Mouse (Mus musculus) MEL (cell line): ENCODE measurements around the gene Tnnc2. TPM values are rescaled to one million over a fixed set of nuclear protein-coding genes. Genes with fewer than 3 reads are reported as not detected.
A peak's percentile ranks its signal among the peaks of the same experiment; 100 is the strongest.

ENCODE experiments used
- DNase-seq: peaks from one replicate; pipeline ENCODE4 v3.0.0; 2011; ENCODE audit warnings: low read depth, low spot score
- H3K27ac ChIP-seq: 2 replicates; pipeline ENCODE4 v1.5.1; 2012; ENCODE audit warnings: low read depth, mild to moderate bottlenecking, control low read depth, low read length, moderate library complexity; ENCODE audit not compliant: control insufficient read depth
- H3K27me3 ChIP-seq, 2 experiments: fragments of 150-350 bp in 1 of 2; sonication (generic) in 1 of 2; 2 replicates each; pipeline ENCODE4 v1.6.1; 2012; ENCODE audit warnings: low read length in 2 of 2, mild to moderate bottlenecking in 2 of 2, improper control_type of control experiment in 1 of 2, moderate library complexity in 1 of 2; ENCODE audit not compliant: insufficient read depth in 2 of 2, control insufficient read depth in 1 of 2
- H3K36me3 ChIP-seq, 2 experiments: 2 replicates each; pipeline ENCODE4 v1.6.1; 2012 to 2014; ENCODE audit warnings: low read length in 2 of 2, improper control_type of control experiment in 1 of 2, inconsistent platforms in 1 of 2, mild to moderate bottlenecking in 1 of 2; ENCODE audit not compliant: insufficient read depth in 2 of 2, control insufficient read depth in 1 of 2
- H3K4me1 ChIP-seq, 2 experiments: fragments of 150-350 bp in 1 of 2; sonication (generic) in 1 of 2; 2 replicates each; pipeline ENCODE4 v1.6.1; 2012; ENCODE audit warnings: low read length in 2 of 2, improper control_type of control experiment in 1 of 2, mild to moderate bottlenecking in 1 of 2; ENCODE audit not compliant: insufficient read depth in 2 of 2, control insufficient read depth in 1 of 2
- H3K4me3 ChIP-seq, 2 experiments: fragments of 150-350 bp in 1 of 2; sonication (generic) in 1 of 2; 2 replicates each; pipeline ENCODE4 v1.5.1; 2012; ENCODE audit warnings: low read depth in 2 of 2, low read length in 2 of 2, mild to moderate bottlenecking in 2 of 2, moderate library complexity in 2 of 2, control low read depth in 1 of 2, improper control_type of control experiment in 1 of 2; ENCODE audit not compliant: control insufficient read depth in 1 of 2, insufficient read depth in 1 of 2
- H3K79me2 ChIP-seq: 2 replicates; pipeline ENCODE4 v1.6.1; 2012; ENCODE audit warnings: mild to moderate bottlenecking, low read length, moderate library complexity; ENCODE audit not compliant: control insufficient read depth, poor library complexity, insufficient read depth
- H3K9ac ChIP-seq: 2 replicates; pipeline ENCODE4 v1.6.1; 2012; ENCODE audit warnings: low read depth, mild to moderate bottlenecking, control low read depth, low read length, moderate library complexity; ENCODE audit not compliant: control insufficient read depth, poor library complexity, severe bottlenecking
- H3K9me3 ChIP-seq: fragments of 150-350 bp; sonication (generic); replicated peaks from 2 replicates; pipeline ENCODE4 v1.6.1; 2012; ENCODE audit warnings: mild to moderate bottlenecking, low read length, improper control_type of control experiment, moderate library complexity; ENCODE audit not compliant: insufficient read depth
- BHLHE40 ChIP-seq: IDR thresholded peaks from 2 replicates; pipeline ENCODE4 v1.6.1; 2012; ENCODE audit warnings: low read depth, mild to moderate bottlenecking, inconsistent platforms, low read length, improper control_type of control experiment, borderline replicate concordance
- CHD2 ChIP-seq: IDR thresholded peaks from 2 replicates; pipeline ENCODE4 v1.6.1; 2011; ENCODE audit warnings: low read length, improper control_type of control experiment
- CTCF ChIP-seq, 3 experiments: IDR thresholded peaks in 2 of 3; conservative IDR thresholded peaks in 1 of 3; 2 replicates each; pipeline ENCODE4 v1.5.1; 2011 to 2012; ENCODE audit warnings: low read length in 3 of 3, low read depth in 2 of 3, mild to moderate bottlenecking in 2 of 3, improper control_type of control experiment in 1 of 3, inconsistent platforms in 1 of 3, mixed read lengths in 1 of 3, moderate library complexity in 1 of 3; ENCODE audit not compliant: control insufficient read depth in 1 of 3, insufficient read depth in 1 of 3, poor library complexity in 1 of 3, severe bottlenecking in 1 of 3
- ELF1 ChIP-seq: IDR thresholded peaks from 2 replicates; pipeline ENCODE4 v1.6.1; 2014; ENCODE audit warnings: low read depth, mild to moderate bottlenecking, inconsistent platforms, low read length, improper control_type of control experiment, moderate library complexity
- EP300 ChIP-seq, 2 experiments: IDR thresholded peaks; 2 replicates each; pipeline ENCODE4 v1.6.1; 2011; ENCODE audit warnings: improper control_type of control experiment in 2 of 2, low read length in 2 of 2, low read depth in 1 of 2, mild to moderate bottlenecking in 1 of 2
- GABPA ChIP-seq: IDR thresholded peaks from 2 replicates; pipeline ENCODE4 v1.6.1; 2012; ENCODE audit warnings: low read depth, mild to moderate bottlenecking, inconsistent platforms, low read length, improper control_type of control experiment, moderate library complexity
- GATA1 ChIP-seq: IDR thresholded peaks from 2 replicates; pipeline ENCODE4 v1.6.1; 2011; ENCODE audit warnings: low read depth, low read length, improper control_type of control experiment
- HCFC1 ChIP-seq: IDR thresholded peaks from 2 replicates; pipeline ENCODE4 v1.6.1; 2012; ENCODE audit warnings: low read depth, mild to moderate bottlenecking, inconsistent platforms, low read length, improper control_type of control experiment, moderate library complexity
- MAFK ChIP-seq: IDR thresholded peaks from 2 replicates; pipeline ENCODE4 v1.6.1; 2011; ENCODE audit warnings: low read depth, mild to moderate bottlenecking, low read length, improper control_type of control experiment, borderline replicate concordance
- MAX ChIP-seq: IDR thresholded peaks from 2 replicates; pipeline ENCODE4 v1.6.1; 2011; ENCODE audit warnings: low read length, improper control_type of control experiment
- MEF2A ChIP-seq: IDR thresholded peaks from 2 replicates; pipeline ENCODE4 v1.6.1; 2014; ENCODE audit warnings: low read depth, mild to moderate bottlenecking, inconsistent platforms, low read length, improper control_type of control experiment; ENCODE audit not compliant: poor library complexity, insufficient replicate concordance, severe bottlenecking; ENCODE audit errors: extremely low read depth
- MXI1 ChIP-seq: IDR thresholded peaks from 2 replicates; pipeline ENCODE4 v1.6.1; 2011; ENCODE audit warnings: mild to moderate bottlenecking, low read depth, low read length, improper control_type of control experiment
- MYC ChIP-seq: IDR thresholded peaks from 2 replicates; pipeline ENCODE4 v1.6.1; 2011; ENCODE audit warnings: low read depth, mild to moderate bottlenecking, low read length, improper control_type of control experiment, moderate library complexity
- NELFE ChIP-seq: IDR thresholded peaks from 2 replicates; pipeline ENCODE4 v1.6.1; 2011; ENCODE audit warnings: low read depth, low read length, improper control_type of control experiment
- NRF1 ChIP-seq: IDR thresholded peaks from 2 replicates; pipeline ENCODE4 v1.6.1; 2014; ENCODE audit warnings: low read depth, mild to moderate bottlenecking, inconsistent platforms, low read length, improper control_type of control experiment, moderate library complexity; ENCODE audit not compliant: poor library complexity, insufficient read depth, severe bottlenecking
- POLR2A ChIP-seq, 2 experiments: IDR thresholded peaks; 2 replicates each; pipeline ENCODE4 v1.6.1; 2011 to 2012; ENCODE audit warnings: low read length in 2 of 2, mild to moderate bottlenecking in 2 of 2, control low read depth in 1 of 2, improper control_type of control experiment in 1 of 2, low read depth in 1 of 2, moderate library complexity in 1 of 2; ENCODE audit not compliant: control insufficient read depth in 1 of 2, insufficient read depth in 1 of 2, poor library complexity in 1 of 2
- POLR2AphosphoS2 ChIP-seq: IDR thresholded peaks from 2 replicates; pipeline ENCODE4 v1.6.1; 2011; ENCODE audit warnings: low read length, improper control_type of control experiment
- POLR2AphosphoS5 ChIP-seq: IDR thresholded peaks from 2 replicates; pipeline ENCODE4 v1.6.1; 2012; ENCODE audit warnings: low read depth, borderline replicate concordance, mild to moderate bottlenecking, inconsistent platforms, low read length, moderate library complexity, mixed read lengths
- RCOR1 ChIP-seq: IDR thresholded peaks from 2 replicates; pipeline ENCODE4 v1.6.1; 2012; ENCODE audit warnings: low read depth, mild to moderate bottlenecking, inconsistent platforms, low read length, improper control_type of control experiment
- SIN3A ChIP-seq: IDR thresholded peaks from 2 replicates; pipeline ENCODE4 v1.6.1; 2012; ENCODE audit warnings: low read length, improper control_type of control experiment, inconsistent platforms
- TAL1 ChIP-seq: IDR thresholded peaks from 2 replicates; pipeline ENCODE4 v1.6.1; 2012; ENCODE audit warnings: mild to moderate bottlenecking, inconsistent platforms, low read length, moderate library complexity, mixed read lengths
- TBP ChIP-seq: IDR thresholded peaks from 2 replicates; pipeline ENCODE4 v1.8.0; 2011; ENCODE audit warnings: low read depth, low read length, improper control_type of control experiment
- TCF12 ChIP-seq: IDR thresholded peaks from 2 replicates; pipeline ENCODE4 v1.6.1; 2014; ENCODE audit warnings: low read depth, mild to moderate bottlenecking, inconsistent platforms, low read length, improper control_type of control experiment, moderate library complexity
- UBTF ChIP-seq: IDR thresholded peaks from 2 replicates; pipeline ENCODE4 v1.6.1; 2012; ENCODE audit warnings: low read depth, mild to moderate bottlenecking, inconsistent platforms, low read length, improper control_type of control experiment, moderate library complexity, borderline replicate concordance; ENCODE audit not compliant: insufficient read depth
- USF1 ChIP-seq: IDR thresholded peaks from 2 replicates; pipeline ENCODE4 v1.6.1; 2014; ENCODE audit warnings: low read depth, mild to moderate bottlenecking, inconsistent platforms, low read length, improper control_type of control experiment, moderate library complexity
- USF2 ChIP-seq, 2 experiments: IDR thresholded peaks; 2 replicates each; pipeline ENCODE4 v1.6.1; 2011 to 2012; ENCODE audit warnings: improper control_type of control experiment in 2 of 2, low read length in 2 of 2, borderline replicate concordance in 1 of 2, inconsistent platforms in 1 of 2, low read depth in 1 of 2, mild to moderate bottlenecking in 1 of 2; ENCODE audit not compliant: insufficient read depth in 1 of 2
- ZMIZ1 ChIP-seq: IDR thresholded peaks from 2 replicates; pipeline ENCODE4 v1.6.1; 2012; ENCODE audit warnings: low read depth, mild to moderate bottlenecking, inconsistent platforms, low read length, improper control_type of control experiment, moderate library complexity
- ZNF384 ChIP-seq: IDR thresholded peaks from 2 replicates; pipeline ENCODE4 v1.6.1; 2012; ENCODE audit warnings: low read depth, mild to moderate bottlenecking, inconsistent platforms, low read length, improper control_type of control experiment
- polyA plus RNA-seq, 2 experiments: library from polyadenylated mRNA; stranded (reverse) in 1 of 2; unstranded in 1 of 2; fragments of >175 nt in 1 of 2; fragments of >200 nt in 1 of 2; gene quantifications; 2 replicates each; pipeline versions ENCODE4 v1.2.1 to v1.2.4; 2012; ENCODE audit warnings: low replicate concordance in 2 of 2, low read depth in 1 of 2; ENCODE audit not compliant: insufficient read length in 2 of 2, insufficient read depth in 1 of 2, missing spikeins in 1 of 2
- total RNA-seq: library from RNA; depleted of rRNA; stranded (reverse); fragments of 300-350 nt; gene quantifications from 2 replicates; pipeline ENCODE4 v1.2.3, GENCODE M21; 2012

The Tnnc2 gene
- total and polyA plus RNA-seq, 3 experiments: not detected

- no peak for TF ChIP-seq USF2 (IDR thresholded peaks at IDR 0.05; ENCODE audit: borderline replicate concordance in 1 of 2, insufficient read depth in 1 of 2, low read depth in 1 of 2, low read length in 2 of 2)
- peak; percentile 81 for TF ChIP-seq TBP
- TF ChIP-seq CTCF (IDR thresholded peaks at IDR 0.05 in 2 of 3, conservative IDR thresholded peaks at IDR 0.05 in 1 of 3; ENCODE audit: control insufficient read depth in 1 of 3, insufficient read depth in 1 of 3, low read depth in 2 of 3, low read length in 3 of 3, poor library complexity in 1 of 3, severe bottlenecking in 1 of 3): no peak
These were observed 43.4 kb upstream of the Tnnc2 start (continued) for GRCm38 (mm10) chr2:164823181-164823585.

DNA sequence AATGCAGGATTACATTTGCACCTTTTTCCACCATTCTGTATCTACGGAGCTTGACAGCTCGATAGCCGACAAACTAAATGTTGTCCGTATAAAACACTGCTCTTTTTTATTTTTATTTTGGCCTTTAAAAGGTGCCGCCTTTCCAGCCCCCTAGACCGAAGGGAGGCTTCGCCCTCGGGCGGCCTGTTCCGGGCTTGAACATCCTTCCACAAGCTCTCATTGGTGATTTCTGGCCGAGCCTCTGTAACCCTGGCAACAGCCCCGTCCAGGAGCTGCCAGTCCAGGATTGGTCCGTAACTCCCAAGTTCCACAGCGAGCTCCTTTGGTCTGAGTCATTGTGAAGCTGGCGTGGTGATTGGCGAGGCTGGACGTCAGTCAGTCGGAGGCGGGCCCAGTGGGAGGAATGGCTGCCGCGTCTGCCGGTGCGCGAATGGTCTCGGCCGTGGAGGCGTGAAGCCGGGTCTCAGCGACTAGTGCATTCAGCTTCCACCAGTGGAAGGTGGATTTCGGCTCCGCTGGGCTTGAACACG lies 42.9 kb upstream of the Tnnc2 start, which contains the start of gene Zswim1:
Zswim1 (plus strand) TSS at position 51 of the 530 bp plus-strand sequence.
- Histone ChIP-seq H3K9ac (peak within 1 kb of the TSS; percentile 73), H3K27me3 (no peaks in the 10 kb centered on the region), H3K79me2 (peaks cover 4% of the 10 kb centered on the region), H3K36me3 (peaks cover 0 to 20% of the 10 kb centered on the region in 2 experiments; a peak in 2 of 4 replicates), H3K4me3 (peak within 1 kb of the TSS; percentile 77 to 80), H3K27ac (peak within 1 kb of the TSS; percentile 59), H3K4me1 (peaks cover 2 to 27% of the 10 kb centered on the region in 2 experiments; a peak in 3 of 4 replicates), H3K9me3 (no peaks in the 10 kb centered on the region)
- no peak for TF ChIP-seq GATA1
- no peak for TF ChIP-seq POLR2AphosphoS5
- TF ChIP-seq NRF1: no peak
- no peak for TF ChIP-seq MEF2A
- no peak for TF ChIP-seq MAFK
- TF ChIP-seq UBTF: no peak
- TF ChIP-seq GABPA: no peak
- TF ChIP-seq BHLHE40: no peak
- TF ChIP-seq EP300 (IDR thresholded peaks at IDR 0.05; ENCODE audit: low read depth in 1 of 2, low read length in 2 of 2): no peak
- TF ChIP-seq ZNF384: no peak
- TF ChIP-seq TCF12: peak; percentile 61
- TF ChIP-seq POLR2AphosphoS2: peak; percentile 83; the same call in 1 of the 2 replicates
- no peak for TF ChIP-seq USF1
- TF ChIP-seq POLR2A (IDR thresholded peaks at IDR 0.05; ENCODE audit: control insufficient read depth in 1 of 2, insufficient read depth in 1 of 2, low read depth in 1 of 2, low read length in 2 of 2, poor library complexity in 1 of 2): peak; percentile 75 to 76; a peak in 3 of 4 replicates
- TF ChIP-seq TAL1: no peak
- peak; percentile 59; the same call in 1 of the 2 replicates for TF ChIP-seq ZMIZ1
- no peak for TF ChIP-seq MYC
- peak; percentile 84 for TF ChIP-seq MXI1
- peak; percentile 64 for TF ChIP-seq SIN3A
- TF ChIP-seq MAX: peak; percentile 20; the same call in 1 of the 2 replicates
- TF ChIP-seq CHD2: peak; percentile 58
- peak; percentile 83 for TF ChIP-seq ELF1
- TF ChIP-seq NELFE: peak; percentile 71; the same call in 1 of the 2 replicates
- TF ChIP-seq HCFC1: peak; percentile 76
- peak; percentile 9; the same call in 1 of the 2 replicates for TF ChIP-seq RCOR1
- DNase-seq: peak; percentile 98
